Mouse (Mus musculus): ENCODE data around the gene Pappa. TPM values are rescaled to one million over a fixed set of nuclear protein-coding genes. Genes with fewer than 3 reads are reported as not detected.

Gene Pappa
- total and polyA plus RNA-seq, 3 experiments = not detected

DNA sequence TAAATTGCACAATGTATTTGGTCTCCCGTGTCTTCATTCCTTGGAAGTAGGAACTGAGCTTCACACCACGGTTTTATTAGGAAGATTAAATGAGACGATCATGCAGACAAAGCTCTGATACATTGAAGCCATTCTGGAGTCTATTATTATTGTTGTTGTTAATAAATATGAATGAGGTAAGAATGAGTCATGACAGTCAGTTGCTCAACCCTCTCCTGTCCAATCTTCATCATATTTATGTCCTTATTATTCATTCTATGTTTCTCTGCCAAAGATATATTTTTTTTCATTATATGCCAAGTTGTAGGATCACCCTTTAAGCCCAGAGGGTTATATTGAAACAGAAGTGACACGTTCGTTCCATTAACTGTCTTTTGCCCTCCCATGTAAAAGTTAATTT lies 36.4 kb upstream of the Pappa start:
- no peak for DNase-seq (ENCODE audit: low read depth, low spot score)
- TF ChIP-seq POLR2AphosphoS2 (IDR thresholded peaks at IDR 0.05; ENCODE audit: low read length) = no peak
- TF ChIP-seq MEF2A (IDR thresholded peaks at IDR 0.05; ENCODE audit: extremely low read depth, insufficient replicate concordance, low read depth, low read length, poor library complexity, severe bottlenecking) = no peak
- TF ChIP-seq JUND (IDR thresholded peaks at IDR 0.05; ENCODE audit: low read depth, low read length) = no peak
- no peak for TF ChIP-seq E2F4 (IDR thresholded peaks at IDR 0.05; ENCODE audit: borderline replicate concordance, low read depth, low read length)
- TF ChIP-seq CTCF (IDR thresholded peaks at IDR 0.05 in 2 of 3, conservative IDR thresholded peaks at IDR 0.05 in 1 of 3; ENCODE audit: control insufficient read depth in 1 of 3, insufficient read depth in 1 of 3, low read depth in 2 of 3, low read length in 3 of 3, poor library complexity in 1 of 3, severe bottlenecking in 1 of 3) = no peak
- no peak for TF ChIP-seq CHD2 (IDR thresholded peaks at IDR 0.05; ENCODE audit: low read length)
- H3K9me3 ChIP-seq (replicated peaks; ENCODE audit: insufficient read depth, low read length) = no peaks in the 10 kb centered on the region
- no peak overlapping the region for H3K9ac ChIP-seq (ENCODE audit: control insufficient read depth, low read depth, low read length, poor library complexity, severe bottlenecking)
- H3K36me3 ChIP-seq (ENCODE audit: control insufficient read depth in 1 of 2, insufficient read depth in 2 of 2, low read length in 2 of 2) = no peaks in the 10 kb centered on the region
- no peak overlapping the region for H3K27ac ChIP-seq (ENCODE audit: control insufficient read depth, low read depth, low read length)
- H3K4me3 ChIP-seq (ENCODE audit: control insufficient read depth in 1 of 2, insufficient read depth in 1 of 2, low read depth in 2 of 2, low read length in 2 of 2) = no peak overlapping the region
- no peaks in the 10 kb centered on the region for H3K79me2 ChIP-seq (ENCODE audit: control insufficient read depth, insufficient read depth, low read length, poor library complexity)
- H3K27me3 ChIP-seq (ENCODE audit: control insufficient read depth in 1 of 2, insufficient read depth in 2 of 2, low read length in 2 of 2) = no peaks in the 10 kb centered on the region
- no peaks in the 10 kb centered on the region for H3K4me1 ChIP-seq (ENCODE audit: control insufficient read depth in 1 of 2, insufficient read depth in 2 of 2, low read length in 2 of 2)

DNA sequence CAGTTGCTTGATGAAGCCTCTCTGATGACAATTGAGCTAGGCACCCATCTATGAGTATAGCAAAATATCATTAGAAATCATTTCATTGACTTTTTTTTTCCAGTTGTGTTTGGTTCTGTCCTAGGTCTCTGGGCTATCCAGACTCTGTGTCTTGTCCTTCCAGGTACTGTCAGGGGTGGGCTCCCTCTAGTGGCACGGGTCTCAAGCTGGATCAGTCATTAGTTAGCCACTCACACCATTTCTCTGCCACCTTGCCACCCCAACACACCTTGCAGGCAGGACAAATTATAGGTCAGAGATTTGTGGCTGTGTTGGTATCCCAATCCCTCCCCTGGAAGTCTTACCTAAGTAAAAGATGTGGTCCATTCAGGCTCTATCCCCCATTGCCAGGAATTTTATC lies 31.8 kb upstream of the Pappa start:
- no peak for DNase-seq (ENCODE audit: low read depth, low spot score)
- H3K9me3 ChIP-seq (replicated peaks; ENCODE audit: insufficient read depth, low read length) = no peaks in the 10 kb centered on the region
- H3K36me3 ChIP-seq (ENCODE audit: control insufficient read depth in 1 of 2, insufficient read depth in 2 of 2, low read length in 2 of 2) = no peaks in the 10 kb centered on the region
- H3K4me1 ChIP-seq (ENCODE audit: control insufficient read depth in 1 of 2, insufficient read depth in 2 of 2, low read length in 2 of 2) = no peaks in the 10 kb centered on the region
- no peak overlapping the region for H3K4me3 ChIP-seq (ENCODE audit: control insufficient read depth in 1 of 2, insufficient read depth in 1 of 2, low read depth in 2 of 2, low read length in 2 of 2)
- H3K27ac ChIP-seq (ENCODE audit: control insufficient read depth, low read depth, low read length) = no peak overlapping the region
- no peaks in the 10 kb centered on the region for H3K27me3 ChIP-seq (ENCODE audit: control insufficient read depth in 1 of 2, insufficient read depth in 2 of 2, low read length in 2 of 2)
- TF ChIP-seq HCFC1 (IDR thresholded peaks at IDR 0.05; ENCODE audit: low read depth, low read length) (no peak), SIN3A (IDR thresholded peaks at IDR 0.05; ENCODE audit: low read length) (no peak), TBP (IDR thresholded peaks at IDR 0.05; ENCODE audit: low read depth, low read length) (no peak), SMC3 (IDR thresholded peaks at IDR 0.05; ENCODE audit: low read depth, low read length) (no peak), EP300 (IDR thresholded peaks at IDR 0.05; ENCODE audit: low read depth in 1 of 2, low read length in 2 of 2) (no peak), CTCF (IDR thresholded peaks at IDR 0.05 in 2 of 3, conservative IDR thresholded peaks at IDR 0.05 in 1 of 3; ENCODE audit: control insufficient read depth in 1 of 3, insufficient read depth in 1 of 3, low read depth in 2 of 3, low read length in 3 of 3, poor library complexity in 1 of 3, severe bottlenecking in 1 of 3) (no peak), POLR2A (IDR thresholded peaks at IDR 0.05; ENCODE audit: control insufficient read depth in 1 of 2, insufficient read depth in 1 of 2, low read depth in 1 of 2, low read length in 2 of 2, poor library complexity in 1 of 2) (no peak)
- H3K9ac ChIP-seq (ENCODE audit: control insufficient read depth, low read depth, low read length, poor library complexity, severe bottlenecking) = no peak overlapping the region
- no peaks in the 10 kb centered on the region for H3K79me2 ChIP-seq (ENCODE audit: control insufficient read depth, insufficient read depth, low read length, poor library complexity)

GRCm38 (mm10) chr4:65120329-65120728 lies 3.6 kb upstream of the Pappa start:
- Histone ChIP-seq H3K79me2 (ENCODE audit: control insufficient read depth, insufficient read depth, low read length, poor library complexity) (no peaks in the 10 kb centered on the region), H3K9me3 (replicated peaks; ENCODE audit: insufficient read depth, low read length) (no peaks in the 10 kb centered on the region), H3K27me3 (ENCODE audit: control insufficient read depth in 1 of 2, insufficient read depth in 2 of 2, low read length in 2 of 2) (no peaks in the 10 kb centered on the region), H3K27ac (ENCODE audit: control insufficient read depth, low read depth, low read length) (no peak overlapping the region), H3K4me3 (ENCODE audit: control insufficient read depth in 1 of 2, insufficient read depth in 1 of 2, low read depth in 2 of 2, low read length in 2 of 2) (no peak overlapping the region), H3K4me1 (ENCODE audit: control insufficient read depth in 1 of 2, insufficient read depth in 2 of 2, low read length in 2 of 2) (no peaks in the 10 kb centered on the region), H3K9ac (ENCODE audit: control insufficient read depth, low read depth, low read length, poor library complexity, severe bottlenecking) (no peak overlapping the region), H3K36me3 (ENCODE audit: control insufficient read depth in 1 of 2, insufficient read depth in 2 of 2, low read length in 2 of 2) (no peaks in the 10 kb centered on the region)
- no peak for DNase-seq (ENCODE audit: low read depth, low spot score)
- TF ChIP-seq E2F4 (IDR thresholded peaks at IDR 0.05; ENCODE audit: borderline replicate concordance, low read depth, low read length) (no peak), ETS1 (IDR thresholded peaks at IDR 0.05; ENCODE audit: low read depth, low read length) (no peak), ZNF384 (IDR thresholded peaks at IDR 0.05; ENCODE audit: low read depth, low read length) (no peak), SIN3A (IDR thresholded peaks at IDR 0.05; ENCODE audit: low read length) (no peak), MAX (IDR thresholded peaks at IDR 0.05; ENCODE audit: low read length) (no peak), RAD21 (IDR thresholded peaks at IDR 0.05; ENCODE audit: low read depth, low read length) (no peak), UBTF (IDR thresholded peaks at IDR 0.05; ENCODE audit: borderline replicate concordance, insufficient read depth, low read depth, low read length) (no peak), KAT2A (conservative IDR thresholded peaks at IDR 0.05; ENCODE audit: low read depth, low read length) (no peak)
